Mouse (Mus musculus) MEL (cell line): ENCODE data around the gene Sik3. TPM values are rescaled to one million over a fixed set of nuclear protein-coding genes. Genes with fewer than 3 reads are reported as not detected.

Experiments used
- DNase-seq: peaks from one replicate; pipeline ENCODE4 v3.0.0; 2011; ENCODE audit warnings: low read depth, low spot score
- H3K27ac ChIP-seq: 2 replicates; pipeline ENCODE4 v1.5.1; 2012; ENCODE audit warnings: low read depth, mild to moderate bottlenecking, control low read depth, low read length, moderate library complexity; ENCODE audit not compliant: control insufficient read depth
- H3K27me3 ChIP-seq, 2 experiments: fragments of 150-350 bp in 1 of 2; sonication (generic) in 1 of 2; 2 replicates each; pipeline ENCODE4 v1.6.1; 2012; ENCODE audit warnings: low read length in 2 of 2, mild to moderate bottlenecking in 2 of 2, improper control_type of control experiment in 1 of 2, moderate library complexity in 1 of 2; ENCODE audit not compliant: insufficient read depth in 2 of 2, control insufficient read depth in 1 of 2
- H3K36me3 ChIP-seq, 2 experiments: 2 replicates each; pipeline ENCODE4 v1.6.1; 2012 to 2014; ENCODE audit warnings: low read length in 2 of 2, improper control_type of control experiment in 1 of 2, inconsistent platforms in 1 of 2, mild to moderate bottlenecking in 1 of 2; ENCODE audit not compliant: insufficient read depth in 2 of 2, control insufficient read depth in 1 of 2
- H3K4me1 ChIP-seq, 2 experiments: fragments of 150-350 bp in 1 of 2; sonication (generic) in 1 of 2; 2 replicates each; pipeline ENCODE4 v1.6.1; 2012; ENCODE audit warnings: low read length in 2 of 2, improper control_type of control experiment in 1 of 2, mild to moderate bottlenecking in 1 of 2; ENCODE audit not compliant: insufficient read depth in 2 of 2, control insufficient read depth in 1 of 2
- H3K4me3 ChIP-seq, 2 experiments: fragments of 150-350 bp in 1 of 2; sonication (generic) in 1 of 2; 2 replicates each; pipeline ENCODE4 v1.5.1; 2012; ENCODE audit warnings: low read depth in 2 of 2, low read length in 2 of 2, mild to moderate bottlenecking in 2 of 2, moderate library complexity in 2 of 2, control low read depth in 1 of 2, improper control_type of control experiment in 1 of 2; ENCODE audit not compliant: control insufficient read depth in 1 of 2, insufficient read depth in 1 of 2
- H3K79me2 ChIP-seq: 2 replicates; pipeline ENCODE4 v1.6.1; 2012; ENCODE audit warnings: mild to moderate bottlenecking, low read length, moderate library complexity; ENCODE audit not compliant: control insufficient read depth, poor library complexity, insufficient read depth
- H3K9ac ChIP-seq: 2 replicates; pipeline ENCODE4 v1.6.1; 2012; ENCODE audit warnings: low read depth, mild to moderate bottlenecking, control low read depth, low read length, moderate library complexity; ENCODE audit not compliant: control insufficient read depth, poor library complexity, severe bottlenecking
- H3K9me3 ChIP-seq: fragments of 150-350 bp; sonication (generic); replicated peaks from 2 replicates; pipeline ENCODE4 v1.6.1; 2012; ENCODE audit warnings: mild to moderate bottlenecking, low read length, improper control_type of control experiment, moderate library complexity; ENCODE audit not compliant: insufficient read depth
- BHLHE40 ChIP-seq: IDR thresholded peaks from 2 replicates; pipeline ENCODE4 v1.6.1; 2012; ENCODE audit warnings: low read depth, mild to moderate bottlenecking, inconsistent platforms, low read length, improper control_type of control experiment, borderline replicate concordance
- CHD1 ChIP-seq: IDR thresholded peaks from 2 replicates; pipeline ENCODE4 v1.6.1; 2012; ENCODE audit warnings: low read depth, mild to moderate bottlenecking, inconsistent platforms, low read length, improper control_type of control experiment
- CHD2 ChIP-seq: IDR thresholded peaks from 2 replicates; pipeline ENCODE4 v1.6.1; 2011; ENCODE audit warnings: low read length, improper control_type of control experiment
- CTCF ChIP-seq, 3 experiments: IDR thresholded peaks in 2 of 3; conservative IDR thresholded peaks in 1 of 3; 2 replicates each; pipeline ENCODE4 v1.5.1; 2011 to 2012; ENCODE audit warnings: low read length in 3 of 3, low read depth in 2 of 3, mild to moderate bottlenecking in 2 of 3, improper control_type of control experiment in 1 of 3, inconsistent platforms in 1 of 3, mixed read lengths in 1 of 3, moderate library complexity in 1 of 3; ENCODE audit not compliant: control insufficient read depth in 1 of 3, insufficient read depth in 1 of 3, poor library complexity in 1 of 3, severe bottlenecking in 1 of 3
- ELF1 ChIP-seq: IDR thresholded peaks from 2 replicates; pipeline ENCODE4 v1.6.1; 2014; ENCODE audit warnings: low read depth, mild to moderate bottlenecking, inconsistent platforms, low read length, improper control_type of control experiment, moderate library complexity
- EP300 ChIP-seq, 2 experiments: IDR thresholded peaks; 2 replicates each; pipeline ENCODE4 v1.6.1; 2011; ENCODE audit warnings: improper control_type of control experiment in 2 of 2, low read length in 2 of 2, low read depth in 1 of 2, mild to moderate bottlenecking in 1 of 2
- ETS1 ChIP-seq: IDR thresholded peaks from 2 replicates; pipeline ENCODE4 v1.6.1; 2012; ENCODE audit warnings: low read depth, mild to moderate bottlenecking, inconsistent platforms, low read length, improper control_type of control experiment, moderate library complexity
- GABPA ChIP-seq: IDR thresholded peaks from 2 replicates; pipeline ENCODE4 v1.6.1; 2012; ENCODE audit warnings: low read depth, mild to moderate bottlenecking, inconsistent platforms, low read length, improper control_type of control experiment, moderate library complexity
- GATA1 ChIP-seq: IDR thresholded peaks from 2 replicates; pipeline ENCODE4 v1.6.1; 2011; ENCODE audit warnings: low read depth, low read length, improper control_type of control experiment
- HCFC1 ChIP-seq: IDR thresholded peaks from 2 replicates; pipeline ENCODE4 v1.6.1; 2012; ENCODE audit warnings: low read depth, mild to moderate bottlenecking, inconsistent platforms, low read length, improper control_type of control experiment, moderate library complexity
- JUND ChIP-seq: IDR thresholded peaks from 2 replicates; pipeline ENCODE4 v1.6.1; 2011; ENCODE audit warnings: low read depth, mild to moderate bottlenecking, improper control_type of control experiment, low read length
- KAT2A ChIP-seq: conservative IDR thresholded peaks from 2 replicates; pipeline ENCODE4 v1.6.1; 2012; ENCODE audit warnings: low read depth, low read length, improper control_type of control experiment, inconsistent platforms
- MAFK ChIP-seq: IDR thresholded peaks from 2 replicates; pipeline ENCODE4 v1.6.1; 2011; ENCODE audit warnings: low read depth, mild to moderate bottlenecking, low read length, improper control_type of control experiment, borderline replicate concordance
- MAX ChIP-seq: IDR thresholded peaks from 2 replicates; pipeline ENCODE4 v1.6.1; 2011; ENCODE audit warnings: low read length, improper control_type of control experiment
- MAZ ChIP-seq: IDR thresholded peaks from 2 replicates; pipeline ENCODE4 v1.6.1; 2012; ENCODE audit warnings: low read depth, mild to moderate bottlenecking, inconsistent platforms, low read length, improper control_type of control experiment
- MEF2A ChIP-seq: IDR thresholded peaks from 2 replicates; pipeline ENCODE4 v1.6.1; 2014; ENCODE audit warnings: low read depth, mild to moderate bottlenecking, inconsistent platforms, low read length, improper control_type of control experiment; ENCODE audit not compliant: poor library complexity, insufficient replicate concordance, severe bottlenecking; ENCODE audit errors: extremely low read depth
- MXI1 ChIP-seq: IDR thresholded peaks from 2 replicates; pipeline ENCODE4 v1.6.1; 2011; ENCODE audit warnings: mild to moderate bottlenecking, low read depth, low read length, improper control_type of control experiment
- MYB ChIP-seq: IDR thresholded peaks from 2 replicates; pipeline ENCODE4 v1.6.1; 2011; ENCODE audit warnings: mild to moderate bottlenecking, low read depth, low read length, improper control_type of control experiment
- MYC ChIP-seq: IDR thresholded peaks from 2 replicates; pipeline ENCODE4 v1.6.1; 2011; ENCODE audit warnings: low read depth, mild to moderate bottlenecking, low read length, improper control_type of control experiment, moderate library complexity
- NELFE ChIP-seq: IDR thresholded peaks from 2 replicates; pipeline ENCODE4 v1.6.1; 2011; ENCODE audit warnings: low read depth, low read length, improper control_type of control experiment
- NRF1 ChIP-seq: IDR thresholded peaks from 2 replicates; pipeline ENCODE4 v1.6.1; 2014; ENCODE audit warnings: low read depth, mild to moderate bottlenecking, inconsistent platforms, low read length, improper control_type of control experiment, moderate library complexity; ENCODE audit not compliant: poor library complexity, insufficient read depth, severe bottlenecking
- POLR2A ChIP-seq, 2 experiments: IDR thresholded peaks; 2 replicates each; pipeline ENCODE4 v1.6.1; 2011 to 2012; ENCODE audit warnings: low read length in 2 of 2, mild to moderate bottlenecking in 2 of 2, control low read depth in 1 of 2, improper control_type of control experiment in 1 of 2, low read depth in 1 of 2, moderate library complexity in 1 of 2; ENCODE audit not compliant: control insufficient read depth in 1 of 2, insufficient read depth in 1 of 2, poor library complexity in 1 of 2
- POLR2AphosphoS2 ChIP-seq: IDR thresholded peaks from 2 replicates; pipeline ENCODE4 v1.6.1; 2011; ENCODE audit warnings: low read length, improper control_type of control experiment
- RAD21 ChIP-seq: IDR thresholded peaks from 2 replicates; pipeline ENCODE4 v1.6.1; 2011; ENCODE audit warnings: mild to moderate bottlenecking, low read depth, low read length, improper control_type of control experiment
- RCOR1 ChIP-seq: IDR thresholded peaks from 2 replicates; pipeline ENCODE4 v1.6.1; 2012; ENCODE audit warnings: low read depth, mild to moderate bottlenecking, inconsistent platforms, low read length, improper control_type of control experiment
- SIN3A ChIP-seq: IDR thresholded peaks from 2 replicates; pipeline ENCODE4 v1.6.1; 2012; ENCODE audit warnings: low read length, improper control_type of control experiment, inconsistent platforms
- SMC3 ChIP-seq: IDR thresholded peaks from 2 replicates; pipeline ENCODE4 v1.6.1; 2011; ENCODE audit warnings: low read depth, low read length, improper control_type of control experiment
- TAL1 ChIP-seq: IDR thresholded peaks from 2 replicates; pipeline ENCODE4 v1.6.1; 2012; ENCODE audit warnings: mild to moderate bottlenecking, inconsistent platforms, low read length, moderate library complexity, mixed read lengths
- TBP ChIP-seq: IDR thresholded peaks from 2 replicates; pipeline ENCODE4 v1.8.0; 2011; ENCODE audit warnings: low read depth, low read length, improper control_type of control experiment
- TCF12 ChIP-seq: IDR thresholded peaks from 2 replicates; pipeline ENCODE4 v1.6.1; 2014; ENCODE audit warnings: low read depth, mild to moderate bottlenecking, inconsistent platforms, low read length, improper control_type of control experiment, moderate library complexity
- UBTF ChIP-seq: IDR thresholded peaks from 2 replicates; pipeline ENCODE4 v1.6.1; 2012; ENCODE audit warnings: low read depth, mild to moderate bottlenecking, inconsistent platforms, low read length, improper control_type of control experiment, moderate library complexity, borderline replicate concordance; ENCODE audit not compliant: insufficient read depth
- USF2 ChIP-seq, 2 experiments: IDR thresholded peaks; 2 replicates each; pipeline ENCODE4 v1.6.1; 2011 to 2012; ENCODE audit warnings: improper control_type of control experiment in 2 of 2, low read length in 2 of 2, borderline replicate concordance in 1 of 2, inconsistent platforms in 1 of 2, low read depth in 1 of 2, mild to moderate bottlenecking in 1 of 2; ENCODE audit not compliant: insufficient read depth in 1 of 2
- ZKSCAN1 ChIP-seq: IDR thresholded peaks from 2 replicates; pipeline ENCODE4 v1.6.1; 2012; ENCODE audit warnings: low read depth, mild to moderate bottlenecking, inconsistent platforms, low read length, improper control_type of control experiment, moderate library complexity
- ZMIZ1 ChIP-seq: IDR thresholded peaks from 2 replicates; pipeline ENCODE4 v1.6.1; 2012; ENCODE audit warnings: low read depth, mild to moderate bottlenecking, inconsistent platforms, low read length, improper control_type of control experiment, moderate library complexity
- ZNF384 ChIP-seq: IDR thresholded peaks from 2 replicates; pipeline ENCODE4 v1.6.1; 2012; ENCODE audit warnings: low read depth, mild to moderate bottlenecking, inconsistent platforms, low read length, improper control_type of control experiment
- polyA plus RNA-seq, 2 experiments: library from polyadenylated mRNA; stranded (reverse) in 1 of 2; unstranded in 1 of 2; fragments of >175 nt in 1 of 2; fragments of >200 nt in 1 of 2; gene quantifications; 2 replicates each; pipeline versions ENCODE4 v1.2.1 to v1.2.4; 2012; ENCODE audit warnings: low replicate concordance in 2 of 2, low read depth in 1 of 2; ENCODE audit not compliant: insufficient read length in 2 of 2, insufficient read depth in 1 of 2, missing spikeins in 1 of 2
- total RNA-seq: library from RNA; depleted of rRNA; stranded (reverse); fragments of 300-350 nt; gene quantifications from 2 replicates; pipeline ENCODE4 v1.2.3, GENCODE M21; 2012

Gene Sik3
- total and polyA plus RNA-seq, 3 experiments = 78.7 to 111 TPM; not detected in 1

DNA sequence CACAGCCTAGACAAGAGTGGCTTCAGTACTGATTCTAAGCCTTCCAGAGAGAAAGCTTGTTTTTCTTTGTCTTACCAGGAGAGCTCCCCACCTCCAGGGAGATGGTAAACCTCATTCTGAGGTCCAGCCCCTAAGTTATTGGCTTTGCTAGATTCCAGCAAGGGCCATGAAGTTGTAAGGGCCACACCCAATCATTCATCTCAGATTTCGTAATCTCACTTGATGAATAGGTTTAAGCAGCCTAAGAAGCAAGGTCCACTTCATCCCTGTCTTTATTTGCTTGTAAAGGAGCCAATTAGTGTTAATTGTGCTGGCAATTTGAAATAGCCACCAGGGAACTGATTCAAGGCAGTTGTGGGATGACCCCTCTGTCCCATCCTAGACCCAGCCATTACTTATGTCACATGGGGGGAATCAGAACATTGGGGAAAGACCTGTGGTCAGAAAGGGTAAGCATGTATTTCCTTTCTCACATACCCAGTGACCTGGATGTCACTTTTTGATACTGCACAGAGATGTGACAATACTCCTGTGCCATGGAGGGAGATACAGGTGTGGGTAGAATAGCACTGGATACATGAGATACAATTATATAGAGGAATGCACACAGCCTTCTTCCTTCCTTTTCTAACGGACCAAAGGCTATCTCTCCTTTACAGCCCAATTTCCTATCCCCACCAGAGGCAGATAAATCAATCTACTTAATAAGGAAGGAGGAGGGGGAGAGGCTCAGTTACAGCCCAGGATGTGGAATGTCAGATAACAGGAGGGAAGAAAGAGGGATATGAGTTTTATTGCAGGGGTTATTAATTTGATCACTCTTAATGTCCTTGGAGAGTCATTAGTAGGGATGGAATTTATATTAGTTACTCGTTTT, 1.3 kb upstream of the Sik3 start:
- no peaks in the 10 kb centered on the region for H3K9me3 ChIP-seq
- H3K4me3 ChIP-seq = peak overlapping the region; percentile 61 to 84
- peaks cover 11 to 39% of the 10 kb centered on the region in 2 experiments for H3K4me1 ChIP-seq
- no peaks in the 10 kb centered on the region for H3K27me3 ChIP-seq
- peak overlapping the region; percentile 98 for H3K27ac ChIP-seq
- DNase-seq = peak; percentile 87
- H3K79me2 ChIP-seq = peaks cover 38% of the 10 kb centered on the region
- H3K36me3 ChIP-seq = peaks cover 0 to 36% of the 10 kb centered on the region in 2 experiments; a peak in 3 of 4 replicates
- peak overlapping the region; percentile 90 for H3K9ac ChIP-seq
- TF ChIP-seq MXI1 (no peak), MAFK (no peak; the same call in 1 of the 2 replicates), NRF1 (no peak), SIN3A (peak; percentile 93), SMC3 (no peak), POLR2A (IDR thresholded peaks at IDR 0.05; ENCODE audit: control insufficient read depth in 1 of 2, insufficient read depth in 1 of 2, low read depth in 1 of 2, low read length in 2 of 2, poor library complexity in 1 of 2) (no peak; a peak in 1 of 4 replicates), GATA1 (peak; percentile 97), BHLHE40 (peak; percentile 76), TCF12 (peak; percentile 98), KAT2A (no peak), HCFC1 (peak; percentile 40; the same call in 1 of the 2 replicates), MEF2A (no peak), MAZ (peak; percentile 68; the same call in 1 of the 2 replicates), NELFE (no peak), POLR2AphosphoS2 (no peak), CHD2 (peak; percentile 33), RCOR1 (peak; percentile 83), UBTF (no peak), CTCF (IDR thresholded peaks at IDR 0.05 in 2 of 3, conservative IDR thresholded peaks at IDR 0.05 in 1 of 3; ENCODE audit: control insufficient read depth in 1 of 3, insufficient read depth in 1 of 3, low read depth in 2 of 3, low read length in 3 of 3, poor library complexity in 1 of 3, severe bottlenecking in 1 of 3) (no peak), ETS1 (peak; percentile 92), GABPA (no peak), TBP (no peak), USF2 (IDR thresholded peaks at IDR 0.05; ENCODE audit: borderline replicate concordance in 1 of 2, insufficient read depth in 1 of 2, low read depth in 1 of 2, low read length in 2 of 2) (no peak), EP300 (IDR thresholded peaks at IDR 0.05; ENCODE audit: low read depth in 1 of 2, low read length in 2 of 2) (peak; percentile 99 to 100), ELF1 (0 out of 2 replicates have a peak, but pooled peaks have one; percentile 20), CHD1 (no peak), ZMIZ1 (peak; percentile 61; the same call in 1 of the 2 replicates), MYC (peak; percentile 19; the same call in 1 of the 2 replicates), RAD21 (no peak), TAL1 (peak; percentile 87), ZNF384 (no peak), ZKSCAN1 (no peak), JUND (0 out of 2 replicates have a peak, but pooled peaks have one; percentile 24), MYB (peak; percentile 97), MAX (no peak)
